Mouse (Mus musculus) bone marrow, adult 2 months (tissue): ENCODE data around the gene Lrrc73.

ENCODE experiments used
- CTCF ChIP-seq: fragments of 200-500 bp; IDR thresholded peaks from 2 replicates; pipeline ENCODE4 v1.5.1; 2011; ENCODE audit warnings: low read length, control low read depth; ENCODE audit not compliant: control insufficient read depth, insufficient read depth
- POLR2A ChIP-seq: fragments of 200-500 bp; IDR thresholded peaks from 2 replicates; pipeline ENCODE4 v1.6.1; 2011; ENCODE audit warnings: low read depth, mild to moderate bottlenecking, control low read depth, low read length, borderline replicate concordance; ENCODE audit not compliant: control insufficient read depth

GRCm38 (mm10) chr17:46266986-46267385 is 13.7 kb downstream of the Lrrc73 start:
- no peak for TF ChIP-seq POLR2A
- TF ChIP-seq CTCF: no peak
